Mouse (Mus musculus): Measurements from ENCODE around the gene Fgfr2.
"Not testable (repeated sequence)": the region's sequence is repeated elsewhere in the genome, so short reads cannot be mapped to it uniquely, and the experiment has no call there.

Fgfr2 gene

GRCm38 (mm10) chr7:132679117-132679516, 444.0 kb downstream of the Fgfr2 start:
- DNase-seq (ENCODE audit: extremely low spot score, low read depth, low spot score), result no peak

GRCm38 (mm10) chr7:132675922-132676321, 447.2 kb downstream of the Fgfr2 start:
- no peak for DNase-seq (ENCODE audit: extremely low spot score, low read depth, low spot score)

GRCm38 (mm10) chr7:132673931-132674755, 449.0 kb downstream of the Fgfr2 start:
- no peak for DNase-seq (ENCODE audit: extremely low spot score, low read depth, low spot score)

GRCm38 (mm10) chr7:132672481-132672959, 450.6 kb downstream of the Fgfr2 start:
- DNase-seq (ENCODE audit: extremely low spot score, low read depth, low spot score), result no peak

- no peak for DNase-seq (ENCODE audit: extremely low spot score, low read depth, low spot score)
Observed at GRCm38 (mm10) chr7:132670863-132671165, 452.3 kb downstream of the Fgfr2 start.

- no peak for DNase-seq (ENCODE audit: extremely low spot score, low read depth, low spot score)
Observed at GRCm38 (mm10) chr7:132669999-132670862, 452.9 kb downstream of the Fgfr2 start.

- no peak for DNase-seq (ENCODE audit: extremely low spot score, low read depth, low spot score)
Observed at GRCm38 (mm10) chr7:132668604-132669003, 454.5 kb downstream of the Fgfr2 start.

- DNase-seq (ENCODE audit: extremely low spot score, low read depth, low spot score), result no peak
Observed at GRCm38 (mm10) chr7:132666516-132666915, 456.6 kb downstream of the Fgfr2 start.

- DNase-seq (ENCODE audit: extremely low spot score, low read depth, low spot score), result no peak
Observed at GRCm38 (mm10) chr7:132665664-132666382, 457.3 kb downstream of the Fgfr2 start.

GRCm38 (mm10) chr7:132664815-132665214, 458.3 kb downstream of the Fgfr2 start:
- DNase-seq (ENCODE audit: extremely low spot score, low read depth, low spot score), result no peak

- DNase-seq (ENCODE audit: extremely low spot score, low read depth, low spot score), result not testable (repeated sequence)
Observed at GRCm38 (mm10) chr7:132662831-132663230, 460.3 kb downstream of the Fgfr2 start.

GRCm38 (mm10) chr7:132659633-132660032, 463.5 kb downstream of the Fgfr2 start:
- DNase-seq (ENCODE audit: extremely low spot score, low read depth, low spot score), result no peak

- DNase-seq (ENCODE audit: extremely low spot score, low read depth, low spot score), result no peak
Observed at GRCm38 (mm10) chr7:132658688-132659087, 464.5 kb downstream of the Fgfr2 start.

GRCm38 (mm10) chr7:132658058-132658450, 465.1 kb downstream of the Fgfr2 start:
- DNase-seq (ENCODE audit: extremely low spot score, low read depth, low spot score), result no peak

- DNase-seq (ENCODE audit: extremely low spot score, low read depth, low spot score), result no peak
Observed at GRCm38 (mm10) chr7:132657371-132658057, 465.6 kb downstream of the Fgfr2 start.

GRCm38 (mm10) chr7:132656548-132656947, 466.6 kb downstream of the Fgfr2 start:
- peak; percentile 52 for DNase-seq (ENCODE audit: extremely low spot score, low read depth, low spot score)

- DNase-seq (ENCODE audit: extremely low spot score, low read depth, low spot score), result peak; percentile 82
Observed at GRCm38 (mm10) chr7:132656075-132656474, 467.1 kb downstream of the Fgfr2 start.

GRCm38 (mm10) chr7:132654412-132654811, 468.7 kb downstream of the Fgfr2 start:
- no peak for DNase-seq (ENCODE audit: extremely low spot score, low read depth, low spot score)

GRCm38 (mm10) chr7:132646514-132646913, 476.6 kb downstream of the Fgfr2 start:
- no peak for DNase-seq (ENCODE audit: extremely low spot score, low read depth, low spot score)

GRCm38 (mm10) chr7:132644605-132645279, 478.4 kb downstream of the Fgfr2 start:
- DNase-seq (ENCODE audit: extremely low spot score, low read depth, low spot score), result no peak
